Mouse (Mus musculus): ENCODE results near the gene Cby3. TPM values are rescaled to one million over a fixed set of nuclear protein-coding genes. Genes with fewer than 3 reads are reported as not detected.
A peak's percentile ranks its signal among the peaks of the same experiment; 100 is the strongest.
"Not testable (repeated sequence)": the region's sequence is repeated elsewhere in the genome, so short reads cannot be mapped to it uniquely, and the experiment has no call there.

Gene Cby3
- polyA plus RNA-seq, 1 experiment: not detected

GRCm38 (mm10) chr11:50358950-50359861 lies 4.9 kb downstream of the Cby3 start:
- Histone ChIP-seq H3K27me3 (ENCODE audit: control insufficient read depth, insufficient read depth, low read length) (peaks cover 8% of the 10 kb centered on the region), H3K4me3 (ENCODE audit: extremely low read depth, insufficient read depth, insufficient read length) (peak overlapping the region; percentile 55), H3K4me1 (ENCODE audit: control insufficient read depth, insufficient read depth, insufficient read length) (peaks cover 4% of the 10 kb centered on the region; the same call in 1 of the 2 replicates), H3K36me3 (ENCODE audit: control insufficient read depth, insufficient read depth, low read length) (no peaks in the 10 kb centered on the region), H3K27ac (ENCODE audit: insufficient read depth, low read length) (no peak overlapping the region)
- 3% methylated on average over 74 of the region's 74 CpGs for WGBS
- DNase-seq (ENCODE audit: low read depth in 1 of 2, low spot score in 2 of 2): no peak
- no peak for TF ChIP-seq CTCF (IDR thresholded peaks at IDR 0.05; ENCODE audit: extremely low read depth, insufficient read depth, insufficient read length, insufficient replicate concordance)
- TF ChIP-seq POLR2A (IDR thresholded peaks at IDR 0.05; ENCODE audit: low read depth, low read length): no peak

- H3K27me3 ChIP-seq (ENCODE audit: control insufficient read depth, insufficient read depth, low read length); H3K4me3 ChIP-seq (ENCODE audit: extremely low read depth, insufficient read depth, insufficient read length); DNase-seq (ENCODE audit: low read depth in 1 of 2, low spot score in 2 of 2); H3K4me1 ChIP-seq (ENCODE audit: control insufficient read depth, insufficient read depth, insufficient read length); H3K36me3 ChIP-seq (ENCODE audit: control insufficient read depth, insufficient read depth, low read length); H3K27ac ChIP-seq (ENCODE audit: insufficient read depth, low read length): not testable (repeated sequence)
- WGBS: 84% methylated on average over 1 of the region's 1 CpGs
Measured at GRCm38 (mm10) chr11:50361282-50361681, 7.0 kb downstream of the Cby3 start.

- 2% methylated on average over 4 of the region's 4 CpGs for WGBS
- peak; percentile 68 to 72 for DNase-seq (ENCODE audit: low read depth in 1 of 2, low spot score in 2 of 2)
Measured at GRCm38 (mm10) chr11:50364548-50364947, 10.3 kb downstream of the Cby3 start.

GRCm38 (mm10) chr11:50365322-50365721 lies 11.1 kb downstream of the Cby3 start:
- no peak overlapping the region for H3K4me3 ChIP-seq (ENCODE audit: extremely low read depth, insufficient read depth, insufficient read length)
- H3K36me3 ChIP-seq (ENCODE audit: control insufficient read depth, insufficient read depth, low read length): no peaks in the 10 kb centered on the region
- H3K27ac ChIP-seq (ENCODE audit: insufficient read depth, low read length): no peak overlapping the region
- TF ChIP-seq POLR2A (IDR thresholded peaks at IDR 0.05; ENCODE audit: low read depth, low read length): no peak
- TF ChIP-seq CTCF (IDR thresholded peaks at IDR 0.05; ENCODE audit: extremely low read depth, insufficient read depth, insufficient read length, insufficient replicate concordance): no peak
- no peak for DNase-seq (ENCODE audit: low read depth in 1 of 2, low spot score in 2 of 2)
- no peaks in the 10 kb centered on the region for H3K4me1 ChIP-seq (ENCODE audit: control insufficient read depth, insufficient read depth, insufficient read length)
- H3K27me3 ChIP-seq (ENCODE audit: control insufficient read depth, insufficient read depth, low read length): no peaks in the 10 kb centered on the region

More at GRCm38 (mm10) chr11:50364548-50364947, 10.3 kb downstream of the Cby3 start:
- H3K4me3 ChIP-seq (ENCODE audit: extremely low read depth, insufficient read depth, insufficient read length): no peak overlapping the region
- 0 out of 2 replicates have a peak, but pooled peaks cover 1% of the 10 kb centered on the region for H3K4me1 ChIP-seq (ENCODE audit: control insufficient read depth, insufficient read depth, insufficient read length)
- H3K27ac ChIP-seq (ENCODE audit: insufficient read depth, low read length): no peak overlapping the region
- H3K36me3 ChIP-seq (ENCODE audit: control insufficient read depth, insufficient read depth, low read length): no peaks in the 10 kb centered on the region
- TF ChIP-seq POLR2A (IDR thresholded peaks at IDR 0.05; ENCODE audit: low read depth, low read length) (no peak), CTCF (IDR thresholded peaks at IDR 0.05; ENCODE audit: extremely low read depth, insufficient read depth, insufficient read length, insufficient replicate concordance) (peak; percentile 72; the same call in 1 of the 2 replicates)
- 0 out of 2 replicates have a peak, but pooled peaks cover 1% of the 10 kb centered on the region for H3K27me3 ChIP-seq (ENCODE audit: control insufficient read depth, insufficient read depth, low read length)

- Histone ChIP-seq H3K36me3 (ENCODE audit: control insufficient read depth, insufficient read depth, low read length) (no peaks in the 10 kb centered on the region), H3K27me3 (ENCODE audit: control insufficient read depth, insufficient read depth, low read length) (no peaks in the 10 kb centered on the region), H3K4me3 (ENCODE audit: extremely low read depth, insufficient read depth, insufficient read length) (no peak overlapping the region), H3K4me1 (ENCODE audit: control insufficient read depth, insufficient read depth, insufficient read length) (peaks cover 3% of the 10 kb centered on the region; the same call in 1 of the 2 replicates), H3K27ac (ENCODE audit: insufficient read depth, low read length) (no peak overlapping the region)
- DNase-seq (ENCODE audit: low read depth in 1 of 2, low spot score in 2 of 2): no peak
- no peak for TF ChIP-seq CTCF (IDR thresholded peaks at IDR 0.05; ENCODE audit: extremely low read depth, insufficient read depth, insufficient read length, insufficient replicate concordance)
- TF ChIP-seq POLR2A (IDR thresholded peaks at IDR 0.05; ENCODE audit: low read depth, low read length): no peak
- 94% methylated on average over 9 of the region's 9 CpGs for WGBS
Measured at GRCm38 (mm10) chr11:50367531-50367930, 13.3 kb downstream of the Cby3 start.

GRCm38 (mm10) chr11:50369360-50369911 lies 15.2 kb downstream of the Cby3 start:
- no peak for DNase-seq (ENCODE audit: low read depth in 1 of 2, low spot score in 2 of 2)
- Histone ChIP-seq H3K36me3 (ENCODE audit: control insufficient read depth, insufficient read depth, low read length) (no peaks in the 10 kb centered on the region), H3K27ac (ENCODE audit: insufficient read depth, low read length) (no peak overlapping the region), H3K4me1 (ENCODE audit: control insufficient read depth, insufficient read depth, insufficient read length) (peaks cover 3% of the 10 kb centered on the region; the same call in 1 of the 2 replicates), H3K27me3 (ENCODE audit: control insufficient read depth, insufficient read depth, low read length) (no peaks in the 10 kb centered on the region), H3K4me3 (ENCODE audit: extremely low read depth, insufficient read depth, insufficient read length) (no peak overlapping the region)
- 88% methylated on average over 5 of the region's 5 CpGs for WGBS
- TF ChIP-seq CTCF (IDR thresholded peaks at IDR 0.05; ENCODE audit: extremely low read depth, insufficient read depth, insufficient read length, insufficient replicate concordance): no peak
- no peak for TF ChIP-seq POLR2A (IDR thresholded peaks at IDR 0.05; ENCODE audit: low read depth, low read length)

GRCm38 (mm10) chr11:50370969-50371368 lies 16.7 kb downstream of the Cby3 start:
- no peak overlapping the region for H3K4me3 ChIP-seq (ENCODE audit: extremely low read depth, insufficient read depth, insufficient read length)
- WGBS: 77% methylated on average over 4 of the region's 4 CpGs
- TF ChIP-seq POLR2A (IDR thresholded peaks at IDR 0.05; ENCODE audit: low read depth, low read length) (no peak), CTCF (IDR thresholded peaks at IDR 0.05; ENCODE audit: extremely low read depth, insufficient read depth, insufficient read length, insufficient replicate concordance) (no peak)
- no peaks in the 10 kb centered on the region for H3K36me3 ChIP-seq (ENCODE audit: control insufficient read depth, insufficient read depth, low read length)
- no peaks in the 10 kb centered on the region for H3K27me3 ChIP-seq (ENCODE audit: control insufficient read depth, insufficient read depth, low read length)
- H3K4me1 ChIP-seq (ENCODE audit: control insufficient read depth, insufficient read depth, insufficient read length): peaks cover 4% of the 10 kb centered on the region
- DNase-seq (ENCODE audit: low read depth in 1 of 2, low spot score in 2 of 2): no peak
- H3K27ac ChIP-seq (ENCODE audit: insufficient read depth, low read length): no peak overlapping the region

Measured in spleen, adult 2 months (tissue).